Mouse (Mus musculus): ENCODE results near the gene Gm26558.

The Gm26558 gene

GRCm38 (mm10) chr2:70661715-70662495, at the start of gene Gm26558:
Gm26558 (minus strand) TSS chr2:70662108.
- no peak for DNase-seq

DNA sequence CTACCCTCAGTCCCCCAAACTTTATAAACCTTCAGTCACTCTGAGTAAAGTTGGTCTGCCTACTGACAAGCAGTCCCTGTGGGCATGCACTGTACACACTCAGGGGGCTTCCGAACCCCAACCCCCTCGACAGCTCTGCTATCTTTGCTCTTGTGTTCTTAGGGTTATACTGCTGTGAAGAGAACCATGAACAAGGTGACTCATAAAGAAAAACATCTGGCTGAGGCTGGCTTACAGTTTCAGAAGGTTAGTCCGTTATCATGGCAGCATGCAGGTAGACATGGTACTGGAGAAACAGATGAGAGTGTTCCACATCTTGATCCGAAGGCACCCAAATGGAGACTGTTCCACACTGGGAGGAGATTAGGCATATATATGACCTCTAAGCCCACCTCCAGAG, 49.0 kb upstream of the Gm26558 start:
- no peak for DNase-seq

DNA sequence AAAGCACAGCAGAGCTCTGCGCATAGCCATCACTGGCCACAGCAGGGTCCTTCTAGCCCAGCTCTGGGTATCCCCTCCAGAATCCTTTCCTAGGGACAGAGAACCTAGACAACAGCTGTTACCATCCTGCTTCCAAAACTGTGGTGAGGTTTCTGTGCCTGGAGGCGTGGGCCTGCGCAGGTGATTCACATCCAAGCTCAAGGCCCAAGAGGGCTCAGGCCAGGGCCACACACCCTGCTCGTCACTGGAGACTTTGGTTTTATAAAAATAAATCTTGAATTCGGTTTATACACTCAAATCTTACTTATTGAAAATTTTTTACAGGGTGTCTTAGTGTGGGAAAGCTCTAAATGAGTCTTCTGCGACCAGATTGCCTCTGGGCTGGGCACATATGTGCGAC, 48.3 kb upstream of the Gm26558 start:
- DNase-seq = no peak

DNA sequence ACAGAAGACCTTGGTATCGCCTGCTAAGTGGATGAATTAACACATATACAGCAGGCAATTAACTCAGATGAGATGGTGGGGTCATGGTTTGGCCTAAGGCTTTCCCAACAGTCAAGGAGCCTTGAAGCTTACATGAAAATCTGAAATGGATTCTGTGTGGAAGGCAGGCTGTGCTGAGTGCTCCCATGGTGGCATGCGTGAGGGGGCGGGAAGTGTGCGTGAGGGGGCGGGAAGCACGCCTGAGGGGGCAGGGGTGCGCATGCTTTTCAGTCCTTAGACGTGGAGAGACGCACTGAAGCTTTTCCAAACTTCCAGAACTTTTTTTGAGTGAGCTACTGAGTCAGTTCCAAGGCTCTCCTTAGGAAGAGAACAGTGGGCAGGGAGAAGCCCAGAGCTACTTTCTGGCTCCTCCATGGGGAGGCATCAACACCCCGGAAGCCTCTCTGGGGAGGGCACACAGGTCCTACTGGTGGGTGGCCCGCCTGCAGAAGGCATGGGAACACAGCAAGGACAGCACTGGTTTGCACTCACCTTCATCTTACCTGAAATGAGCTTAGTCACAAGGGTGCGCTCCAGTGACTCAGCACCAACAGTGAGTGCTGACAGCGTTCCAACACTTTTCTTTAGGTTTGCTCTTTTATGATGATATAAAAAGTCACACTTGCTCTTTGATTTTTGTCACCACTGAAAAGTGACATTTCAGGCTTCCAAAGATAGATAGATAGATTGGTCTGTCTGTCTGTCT, 47.2 kb upstream of the Gm26558 start:
- DNase-seq = no peak

GRCm38 (mm10) chr2:70702403-70702802, 40.5 kb upstream of the Gm26558 start:
- DNase-seq = no peak

DNA sequence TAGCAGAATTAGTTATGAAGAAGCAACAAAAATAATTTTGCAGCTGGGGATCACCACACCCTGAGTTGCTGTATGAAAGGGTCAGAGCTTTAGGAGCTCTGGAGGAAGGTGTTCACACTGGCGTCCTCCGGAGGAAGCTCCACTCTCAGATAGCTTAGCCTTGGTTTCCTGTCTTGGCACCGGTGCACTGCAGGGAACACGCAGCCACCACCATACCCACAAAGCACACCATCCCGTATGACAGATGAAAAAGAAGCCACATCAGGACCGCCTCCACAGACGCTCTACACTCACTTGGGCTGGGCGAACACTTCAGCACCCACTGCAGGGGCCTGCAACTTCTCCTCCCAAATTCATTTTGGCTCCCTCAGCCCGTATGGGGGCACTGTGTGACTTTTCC, 39.7 kb upstream of the Gm26558 start:
- DNase-seq = no peak

DNA sequence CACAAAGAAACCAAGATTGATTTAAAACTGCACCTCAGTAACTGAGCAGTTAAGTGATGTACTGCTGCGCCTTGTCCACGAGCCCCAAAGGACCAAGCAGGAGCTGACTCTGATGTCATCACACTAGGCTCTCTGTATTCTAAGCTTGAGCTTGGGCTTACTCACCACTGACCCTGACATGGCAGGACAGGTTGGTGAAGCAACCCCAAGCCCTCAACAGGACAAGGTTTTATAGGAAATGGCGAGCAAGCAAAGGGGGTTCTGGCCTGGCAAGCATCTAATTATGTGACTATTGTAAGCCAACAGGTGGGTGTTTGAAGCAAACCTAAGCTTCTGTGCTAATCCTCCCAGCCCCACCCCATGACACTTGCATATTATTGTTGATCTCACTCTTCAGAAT, 38.9 kb upstream of the Gm26558 start:
- no peak for DNase-seq

- DNase-seq = no peak
Observed at GRCm38 (mm10) chr2:70695712-70696111, 33.8 kb upstream of the Gm26558 start.

GRCm38 (mm10) chr2:70690195-70690594, 28.3 kb upstream of the Gm26558 start:
- peak; percentile 49 for DNase-seq

DNA sequence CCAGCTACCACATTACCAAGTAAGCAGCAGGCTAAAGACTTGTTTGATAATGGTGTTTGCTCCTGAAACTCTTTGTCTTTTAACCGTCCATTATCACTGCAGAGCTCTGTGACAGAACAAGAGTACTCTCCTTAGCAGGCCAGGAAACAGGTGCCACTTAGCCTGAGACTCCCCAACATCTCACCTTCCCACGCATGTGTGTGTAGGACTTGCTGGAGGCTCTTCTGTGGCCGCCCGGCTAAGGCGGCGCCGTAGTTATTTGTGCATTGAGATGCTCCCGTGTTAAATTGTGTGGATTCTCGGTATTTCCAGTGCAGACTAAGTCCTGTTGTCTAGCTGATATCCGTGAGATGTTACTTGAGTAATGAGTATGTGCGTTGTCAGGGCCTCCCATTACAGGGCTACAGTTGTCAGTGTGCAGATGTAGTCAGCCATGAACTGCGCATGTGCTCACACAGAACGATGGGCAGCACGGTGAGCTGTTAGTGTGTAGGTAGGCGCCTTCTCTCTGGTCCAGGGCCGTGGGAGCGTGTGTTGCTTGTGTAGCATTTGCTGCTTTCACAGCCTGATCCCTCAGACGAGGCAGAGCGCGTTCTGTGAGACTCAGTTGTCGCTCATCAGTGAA, 26.7 kb upstream of the Gm26558 start:
- DNase-seq = no peak

DNA sequence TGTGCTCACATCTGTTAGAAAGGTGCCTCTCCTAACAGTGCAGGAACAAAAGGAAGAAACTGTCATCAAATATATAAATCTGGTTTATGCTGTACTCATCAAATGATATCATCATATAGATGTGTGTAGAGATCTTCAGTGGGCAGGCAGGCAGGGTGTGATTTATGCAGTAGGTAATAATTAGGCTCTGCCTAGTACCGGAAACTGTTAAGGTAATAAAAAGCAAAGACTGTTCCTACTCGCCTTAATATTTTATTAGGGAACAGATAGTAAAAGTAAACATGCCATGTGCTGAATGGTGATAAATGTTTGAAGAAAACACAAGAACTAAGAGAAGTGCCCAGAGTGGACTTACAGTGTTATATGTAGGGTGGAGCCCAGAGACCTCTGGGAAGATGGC, 20.4 kb upstream of the Gm26558 start:
- no peak for DNase-seq

GRCm38 (mm10) chr2:70673445-70674126, 11.7 kb upstream of the Gm26558 start:
- peak; percentile 26 for DNase-seq

DNA sequence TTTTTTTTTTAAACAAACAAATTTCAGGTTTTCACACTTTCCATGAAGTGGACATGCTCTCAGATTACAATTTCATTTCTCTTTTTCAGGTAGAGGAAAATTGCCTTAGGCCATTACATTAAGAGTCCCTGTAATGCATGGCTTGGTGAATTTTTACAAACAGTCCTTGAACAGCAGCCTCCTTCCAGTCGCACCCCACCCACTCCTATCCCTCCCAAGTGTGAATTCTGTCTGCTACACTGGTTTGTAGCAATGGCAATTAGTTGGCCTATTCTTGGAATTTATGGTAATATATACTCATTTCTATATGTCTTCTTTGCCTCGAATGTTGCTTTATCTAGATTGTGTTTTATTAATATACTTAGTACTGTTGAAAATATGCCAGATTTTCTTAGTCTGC, 10.6 kb upstream of the Gm26558 start:
- DNase-seq = no peak

GRCm38 (mm10) chr2:70669896-70670295, 8.0 kb upstream of the Gm26558 start:
- no peak for DNase-seq

DNA sequence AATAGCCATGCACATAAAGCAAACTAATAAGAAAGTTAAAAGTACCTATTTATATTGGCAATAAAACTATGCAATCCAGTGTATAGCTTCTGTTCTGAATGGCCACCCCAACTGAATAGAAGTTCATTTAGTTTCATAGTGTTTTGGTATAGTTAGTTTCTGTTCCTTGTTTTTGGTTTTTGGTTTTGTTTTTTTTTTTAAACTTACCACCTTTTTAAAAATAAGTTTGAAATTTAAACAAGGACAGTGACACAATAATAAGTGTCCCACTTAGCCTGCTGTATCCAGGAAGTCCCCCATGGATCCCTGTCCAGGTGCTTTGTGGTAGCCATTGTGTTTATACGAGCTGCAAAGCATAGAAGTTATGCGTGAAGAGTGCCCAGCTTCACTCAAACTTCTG, 7.3 kb upstream of the Gm26558 start:
- no peak for DNase-seq

GRCm38 (mm10) chr2:70667016-70667415, 5.1 kb upstream of the Gm26558 start:
- DNase-seq = no peak

DNA sequence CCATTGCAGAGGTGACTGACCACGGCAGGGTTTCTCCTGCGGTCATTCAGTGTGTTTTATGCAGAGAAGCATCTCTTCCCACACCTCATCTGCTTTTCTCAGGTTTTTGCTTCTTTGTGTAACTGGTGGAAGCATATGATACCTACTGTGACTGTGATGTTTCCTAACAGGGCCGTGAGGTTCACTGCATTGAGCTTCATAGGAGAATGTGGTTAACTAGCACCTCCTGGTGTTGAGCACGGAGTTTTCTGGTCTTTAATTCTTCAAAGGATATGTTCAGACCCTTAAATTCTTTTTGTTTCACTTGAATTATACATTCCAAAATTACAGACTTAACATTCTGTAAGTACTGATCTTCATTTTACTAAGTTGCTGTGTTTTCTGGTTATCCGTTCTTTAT, 1.9 kb upstream of the Gm26558 start:
- DNase-seq = no peak

DNA sequence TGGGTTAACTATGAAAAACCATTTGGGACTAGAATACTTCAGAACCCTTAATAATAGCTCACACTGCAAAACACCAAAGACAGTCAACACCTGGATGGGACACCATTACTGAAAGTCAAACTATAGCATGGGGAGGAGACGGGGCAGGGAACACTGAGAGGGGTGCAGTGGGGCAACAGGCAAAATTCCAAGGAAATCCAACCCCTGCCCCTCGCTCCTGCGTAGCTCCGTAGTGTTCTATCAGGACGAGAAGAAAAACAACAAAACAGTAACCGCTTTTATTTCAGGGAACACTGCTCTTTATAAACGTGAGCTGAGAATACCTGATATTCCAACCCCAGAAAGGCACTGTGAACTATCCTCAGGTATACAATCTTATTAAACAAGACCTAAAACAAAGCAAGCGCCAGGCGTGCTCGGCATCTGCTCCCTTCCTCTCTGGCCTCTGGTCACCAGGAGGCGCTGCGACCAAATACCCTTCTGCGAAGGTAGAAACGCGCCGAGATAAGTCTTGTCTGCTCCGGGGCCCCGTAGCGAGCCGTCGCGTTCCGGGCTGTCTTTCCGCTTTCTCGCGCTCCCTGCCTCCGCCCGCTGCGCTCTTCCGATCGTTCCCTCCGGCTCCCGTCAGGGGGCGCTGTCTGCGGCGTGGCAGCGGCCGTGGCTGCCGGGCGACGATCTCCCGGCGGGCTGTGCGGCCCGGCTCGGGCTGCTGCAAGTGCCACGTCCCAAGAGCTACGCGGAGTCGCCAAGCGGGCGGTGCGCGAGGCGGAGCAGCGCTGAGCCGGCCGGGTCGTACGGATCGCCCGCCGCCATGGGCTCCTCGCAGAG, 807 bp downstream of the Gm26558 start, which contains the start of gene Gorasp2:
TSS of gene Gorasp2 (plus strand) at position 690 of the 828 bp plus-strand sequence.
- DNase-seq = peak; percentile 98

- no peak for DNase-seq
Observed at GRCm38 (mm10) chr2:70657083-70657482, 4.8 kb downstream of the Gm26558 start.

- no peak for DNase-seq
Observed at GRCm38 (mm10) chr2:70651820-70652219, 10.1 kb downstream of the Gm26558 start.

- no peak for DNase-seq
Observed at GRCm38 (mm10) chr2:70649471-70649870, 12.4 kb downstream of the Gm26558 start.

GRCm38 (mm10) chr2:70648271-70648670, 13.6 kb downstream of the Gm26558 start:
- no peak for DNase-seq
